Mouse (Mus musculus) intestine, embryonic 14.5 days (tissue): ENCODE results near the gene A830018L16Rik. TPM values are rescaled to one million over a fixed set of nuclear protein-coding genes. Genes with fewer than 3 reads are reported as not detected.

Source experiments
- ATAC-seq: fragments of 200-750 bp; cut with Nextera tagmentation; replicated peaks from 2 replicates; pipeline ENCODE4 v1.8.0; 2017; ENCODE audit warnings: low read depth, moderate number of reproducible peaks, moderate TSS enrichment, moderate library complexity; ENCODE audit not compliant: low FRiP score, low TSS enrichment
- DNase-seq: peaks from one replicate; pipeline ENCODE4 v3.0.0-alpha.2; 2018; ENCODE audit warnings: low spot score
- H3K27ac ChIP-seq: fragments of 300-500 bp; sonication (generic); 2 replicates; pipeline ENCODE4 v1.5.1; 2014; ENCODE audit warnings: low read depth, mild to moderate bottlenecking, control low read depth
- H3K27me3 ChIP-seq: fragments of 300-500 bp; sonication (generic); replicated peaks from 2 replicates; pipeline ENCODE4 v1.6.1; 2014; ENCODE audit warnings: low read length, control low read depth; ENCODE audit not compliant: control insufficient read depth, insufficient read depth
- H3K36me3 ChIP-seq: fragments of 300-500 bp; sonication (generic); 2 replicates; pipeline ENCODE4 v1.6.1; 2014; ENCODE audit warnings: low read length, control low read depth; ENCODE audit not compliant: control insufficient read depth, insufficient read depth
- H3K4me1 ChIP-seq: fragments of 300-500 bp; sonication (generic); replicated peaks from 2 replicates; pipeline ENCODE4 v1.6.1; 2014; ENCODE audit warnings: low read length, control low read depth, mixed read lengths; ENCODE audit not compliant: control insufficient read depth, insufficient read depth
- H3K4me2 ChIP-seq: fragments of 300-500 bp; sonication (generic); 2 replicates; pipeline ENCODE4 v1.6.1; 2014; ENCODE audit warnings: low read length
- H3K4me3 ChIP-seq: fragments of 300-500 bp; sonication (generic); 2 replicates; pipeline ENCODE4 v1.5.1; 2014; ENCODE audit warnings: low read depth, low read length, control low read depth, mixed read lengths
- H3K9ac ChIP-seq: fragments of 300-500 bp; sonication (generic); 2 replicates; pipeline ENCODE4 v1.6.1; 2014; ENCODE audit warnings: mild to moderate bottlenecking, low read length
- H3K9me3 ChIP-seq: fragments of 300-500 bp; sonication (generic); 2 replicates; pipeline ENCODE4 v1.6.1; 2016; ENCODE audit warnings: low read length, control low read depth; ENCODE audit not compliant: control insufficient read depth
- WGBS: fragments of 180-500 bp; shearing (Covaris S2); extraction: QIAGEN DNeasy Blood & Tissue Kit; methylation state at CpG from one replicate; pipeline ENCODE4 v1.1.7; 2014; 5-methylcytosine and 5-hydroxymethylcytosine counted together
- polyA plus RNA-seq: library from polyadenylated mRNA; unstranded; fragments of >200 nt; fragmentation: Nextera tagmentation; extraction: Ambion mirVana; gene quantifications from 2 replicates; pipeline ENCODE4 v1.2.1, GENCODE M21; 2014

The A830018L16Rik gene
- 8.7 and 10.3 TPM in 2 replicates for polyA plus RNA-seq

DNA sequence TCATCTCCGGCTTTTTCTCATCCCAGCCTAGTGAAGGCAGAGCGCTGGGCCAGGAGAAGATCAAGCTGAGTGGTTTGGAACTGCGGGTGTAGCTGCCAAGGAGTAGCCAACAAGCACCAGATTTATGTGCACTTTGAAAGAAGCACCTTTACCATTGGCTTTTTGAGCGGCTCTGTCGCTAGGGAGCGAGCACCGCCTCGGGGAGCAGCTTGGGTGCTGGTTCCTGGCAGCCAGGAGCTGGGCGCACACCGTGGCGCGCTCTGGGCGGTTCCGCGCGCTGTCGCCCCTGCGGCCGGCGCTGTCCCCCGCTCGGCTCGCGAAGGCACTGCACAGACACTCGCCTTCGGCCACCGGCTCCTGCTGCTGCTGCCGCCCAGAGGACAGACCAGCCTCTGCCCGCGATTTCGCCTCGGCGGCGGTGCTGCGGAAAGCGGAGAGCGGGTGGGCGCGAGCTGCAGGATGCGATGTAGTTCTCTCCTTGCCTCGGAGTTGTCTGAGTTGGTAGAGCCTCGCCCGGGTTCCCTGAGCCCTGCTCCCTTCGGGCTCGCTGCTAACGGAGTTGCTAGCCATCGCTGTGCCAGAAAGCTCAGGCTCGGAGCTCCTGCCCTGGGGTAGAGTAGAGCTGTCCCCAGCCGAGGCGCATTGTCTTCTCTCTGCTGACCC is at the start of gene A830018L16Rik:
Gene A830018L16Rik, plus strand, starts transcription at position 212 of the 663 bp plus-strand sequence.
- Histone ChIP-seq H3K27me3 (0 out of 2 replicates have a peak, but pooled peaks cover 4% of the 10 kb centered on the region), H3K9me3 (no peaks in the 10 kb centered on the region), H3K4me1 (no peaks in the 10 kb centered on the region), H3K9ac (peak within 1 kb of the TSS; percentile 42), H3K36me3 (no peaks in the 10 kb centered on the region), H3K4me3 (peak within 1 kb of the TSS; percentile 47), H3K27ac (no peak within 1 kb of the TSS), H3K4me2 (peak within 1 kb of the TSS; percentile 86)
- peak; percentile 93 for ATAC-seq
- DNase-seq = peak; percentile 85
- WGBS = under 1% methylated on average over 49 of the region's 50 CpGs

GRCm38 (mm10) chr1:11385846-11386245 is 28.1 kb upstream of the A830018L16Rik start:
- H3K27ac ChIP-seq = no peak overlapping the region
- DNase-seq (no peak), ATAC-seq (no peak)
- no peaks in the 10 kb centered on the region for H3K27me3 ChIP-seq
- 77% methylated on average over 3 of the region's 3 CpGs for WGBS
- no peak overlapping the region for H3K4me3 ChIP-seq
- no peaks in the 10 kb centered on the region for H3K36me3 ChIP-seq
- H3K9me3 ChIP-seq = no peaks in the 10 kb centered on the region
- H3K9ac ChIP-seq = no peak overlapping the region
- no peak overlapping the region for H3K4me2 ChIP-seq
- no peaks in the 10 kb centered on the region for H3K4me1 ChIP-seq

- no peak overlapping the region for H3K9ac ChIP-seq
- H3K4me3 ChIP-seq = no peak overlapping the region
- no peak overlapping the region for H3K27ac ChIP-seq
- H3K4me1 ChIP-seq = no peaks in the 10 kb centered on the region
- ATAC-seq = no peak
- H3K9me3 ChIP-seq = no peaks in the 10 kb centered on the region
- H3K36me3 ChIP-seq = no peaks in the 10 kb centered on the region
- DNase-seq = no peak
- H3K27me3 ChIP-seq = no peaks in the 10 kb centered on the region
- 70% methylated on average over 4 of the region's 4 CpGs for WGBS
- no peak overlapping the region for H3K4me2 ChIP-seq
Measured at GRCm38 (mm10) chr1:11395408-11395807, 18.5 kb upstream of the A830018L16Rik start.

DNA sequence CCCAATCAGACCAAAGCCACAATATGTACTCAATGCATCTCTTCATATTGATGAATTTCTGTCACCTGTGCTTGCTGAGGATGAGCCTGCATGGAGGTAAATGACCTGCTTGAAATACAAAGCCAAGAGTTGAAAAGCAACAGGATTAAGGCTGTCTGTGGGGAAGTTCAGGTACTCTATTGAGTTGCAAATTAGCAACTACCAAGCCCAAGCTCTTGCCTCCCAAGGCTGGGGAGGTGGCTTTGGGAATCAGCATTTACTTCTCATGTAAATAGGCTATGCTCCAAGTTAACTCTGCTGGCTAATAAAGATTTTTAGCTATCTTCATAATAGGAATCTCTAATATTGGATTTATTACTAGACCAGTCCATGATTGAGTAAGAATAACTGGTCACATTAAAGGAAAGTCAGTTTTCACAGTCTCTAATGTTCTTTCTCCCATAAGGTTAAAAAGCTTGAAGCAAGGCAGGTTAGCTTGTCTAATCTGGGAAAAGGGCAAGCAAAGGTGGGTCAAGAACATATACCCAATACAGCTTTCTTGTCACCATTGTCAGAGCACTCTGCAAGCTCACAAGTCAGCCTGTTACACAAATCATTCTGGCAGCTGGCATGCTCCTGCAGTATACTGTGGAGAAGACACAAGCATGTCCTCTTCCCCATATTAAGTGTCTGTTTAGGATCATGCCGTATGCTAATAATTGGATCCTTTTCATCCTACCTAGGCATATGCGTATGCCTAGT is 17.7 kb upstream of the A830018L16Rik start:
- H3K27me3 ChIP-seq = no peaks in the 10 kb centered on the region
- 81% methylated on average over 2 of the region's 2 CpGs for WGBS
- H3K27ac ChIP-seq = no peak overlapping the region
- no peak overlapping the region for H3K4me3 ChIP-seq
- H3K4me1 ChIP-seq = no peaks in the 10 kb centered on the region
- no peak overlapping the region for H3K9ac ChIP-seq
- H3K9me3 ChIP-seq = no peaks in the 10 kb centered on the region
- ATAC-seq (no peak), DNase-seq (no peak)
- no peak overlapping the region for H3K4me2 ChIP-seq
- H3K36me3 ChIP-seq = no peaks in the 10 kb centered on the region

DNA sequence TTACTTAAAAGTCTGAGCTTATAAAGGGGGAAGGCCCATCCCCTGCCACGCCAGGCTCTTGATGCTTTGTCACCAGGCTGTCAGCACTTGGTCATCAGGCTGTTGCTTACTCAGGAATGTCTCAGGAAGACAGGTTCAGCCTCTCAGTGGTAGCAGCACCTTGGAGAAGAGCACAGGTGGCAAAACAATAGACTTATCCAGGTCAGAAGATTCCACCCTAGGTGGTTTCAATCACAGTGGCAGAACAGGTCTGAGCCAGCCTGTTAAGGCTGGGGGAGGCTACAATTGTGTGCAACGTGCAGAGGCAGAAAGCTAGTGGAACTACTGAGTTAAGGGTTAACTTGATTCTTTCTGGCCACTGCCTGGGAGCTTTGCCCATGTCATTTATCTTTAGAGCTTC is 12.7 kb upstream of the A830018L16Rik start:
- Histone ChIP-seq H3K36me3 (no peaks in the 10 kb centered on the region), H3K4me2 (no peak overlapping the region), H3K4me1 (no peaks in the 10 kb centered on the region), H3K9me3 (no peaks in the 10 kb centered on the region), H3K27ac (no peak overlapping the region), H3K9ac (no peak overlapping the region), H3K27me3 (no peaks in the 10 kb centered on the region), H3K4me3 (no peak overlapping the region)
- ATAC-seq = no peak
- no peak for DNase-seq
- WGBS = 35% methylated on average over 2 of the region's 2 CpGs

GRCm38 (mm10) chr1:11405527-11405926 is 8.4 kb upstream of the A830018L16Rik start:
- H3K27ac ChIP-seq = no peak overlapping the region
- no peaks in the 10 kb centered on the region for H3K36me3 ChIP-seq
- no peaks in the 10 kb centered on the region for H3K9me3 ChIP-seq
- H3K4me1 ChIP-seq = no peaks in the 10 kb centered on the region
- DNase-seq (no peak), ATAC-seq (no peak)
- H3K9ac ChIP-seq = no peak overlapping the region
- no peaks in the 10 kb centered on the region for H3K27me3 ChIP-seq
- H3K4me2 ChIP-seq = no peak overlapping the region
- H3K4me3 ChIP-seq = no peak overlapping the region

- no peak overlapping the region for H3K9ac ChIP-seq
- H3K36me3 ChIP-seq = no peaks in the 10 kb centered on the region
- H3K4me2 ChIP-seq = no peak overlapping the region
- ATAC-seq = no peak
- no peak overlapping the region for H3K4me3 ChIP-seq
- H3K9me3 ChIP-seq = no peaks in the 10 kb centered on the region
- H3K27me3 ChIP-seq = no peaks in the 10 kb centered on the region
- H3K27ac ChIP-seq = no peak overlapping the region
- no peak for DNase-seq
- H3K4me1 ChIP-seq = no peaks in the 10 kb centered on the region
- WGBS = 87% methylated on average over 3 of the region's 3 CpGs
Measured at GRCm38 (mm10) chr1:11406026-11406425, 7.9 kb upstream of the A830018L16Rik start.

- 0 out of 2 replicates have a peak, but pooled peaks cover 4% of the 10 kb centered on the region for H3K27me3 ChIP-seq
- H3K4me3 ChIP-seq = peak overlapping the region; percentile 47
- ATAC-seq (peak; percentile 26), DNase-seq (no peak)
- H3K4me2 ChIP-seq = peak overlapping the region; percentile 86
- H3K9ac ChIP-seq = peak overlapping the region; percentile 42
- H3K4me1 ChIP-seq = no peaks in the 10 kb centered on the region
- WGBS = 2% methylated on average over 9 of the region's 9 CpGs
- H3K36me3 ChIP-seq = no peaks in the 10 kb centered on the region
- no peak overlapping the region for H3K27ac ChIP-seq
- no peaks in the 10 kb centered on the region for H3K9me3 ChIP-seq
Measured at GRCm38 (mm10) chr1:11414560-11414959, 655 bp downstream of the A830018L16Rik start.
